Mouse (Mus musculus) embryonic facial prominence, embryonic 14.5 days (tissue): Measurements from ENCODE around the gene Nog. TPM values are rescaled to one million over a fixed set of nuclear protein-coding genes. Genes with fewer than 3 reads are reported as not detected.

Source experiments
- ATAC-seq: fragments of 200-750 bp; cut with Nextera tagmentation; 2 replicates; pipeline ENCODE4 v1.8.0; 2017; ENCODE audit warnings: low read depth, moderate number of reproducible peaks, moderate TSS enrichment
- DNase-seq: peaks from one replicate; pipeline ENCODE4 v3.0.0-alpha.2; 2015; ENCODE audit warnings: low spot score
- H3K27ac ChIP-seq: fragments of 300-500 bp; sonication (generic); replicated peaks from 2 replicates; pipeline ENCODE4 v1.5.1; 2014; ENCODE audit warnings: low read depth, mild to moderate bottlenecking, low read length, moderate library complexity
- H3K27me3 ChIP-seq: fragments of 300-500 bp; sonication (generic); replicated peaks from 2 replicates; pipeline ENCODE4 v1.6.1; 2014; ENCODE audit warnings: low read length; ENCODE audit not compliant: control insufficient read depth, insufficient read depth
- H3K36me3 ChIP-seq: fragments of 300-500 bp; sonication (generic); 2 replicates; pipeline ENCODE4 v1.6.1; 2014; ENCODE audit warnings: low read length, mixed read lengths; ENCODE audit not compliant: control insufficient read depth, insufficient read depth
- H3K4me1 ChIP-seq: fragments of 300-500 bp; sonication (generic); 2 replicates; pipeline ENCODE4 v1.6.1; 2014; ENCODE audit warnings: antibody characterized with exemption, low read length; ENCODE audit not compliant: control insufficient read depth, insufficient read depth
- H3K4me2 ChIP-seq: fragments of 300-500 bp; sonication (generic); 2 replicates; pipeline ENCODE4 v1.6.1; 2014; ENCODE audit warnings: low read depth, mild to moderate bottlenecking, low read length, moderate library complexity, mixed read lengths
- H3K4me3 ChIP-seq: fragments of 300-500 bp; sonication (generic); 2 replicates; pipeline ENCODE4 v1.5.1; 2014; ENCODE audit warnings: low read depth, mild to moderate bottlenecking, low read length
- H3K9ac ChIP-seq: fragments of 300-500 bp; sonication (generic); 2 replicates; pipeline ENCODE4 v1.6.1; 2014; ENCODE audit warnings: low read depth, mild to moderate bottlenecking, low read length, moderate library complexity, mixed read lengths
- H3K9me3 ChIP-seq: fragments of 300-500 bp; sonication (generic); 2 replicates; pipeline ENCODE4 v1.6.1; 2016; ENCODE audit warnings: low read length; ENCODE audit not compliant: control insufficient read depth
- WGBS: fragments of 180-500 bp; shearing (Covaris S2); extraction: QIAGEN DNeasy Blood & Tissue Kit; methylation state at CpG from one replicate; pipeline ENCODE4 v1.1.7; 2014; 5-methylcytosine and 5-hydroxymethylcytosine counted together
- polyA plus RNA-seq: library from polyadenylated mRNA; unstranded; fragments of >200 nt; fragmentation: Nextera tagmentation; extraction: Ambion mirVana; gene quantifications from 2 replicates; pipeline ENCODE4 v1.2.1, GENCODE M21; 2014

The Nog gene
- polyA plus RNA-seq, 1 experiment from 2014 or later = 4.2 TPM

- H3K27ac ChIP-seq = peak overlapping the region; percentile 71
- DNase-seq = peak; percentile 79
- H3K4me2 ChIP-seq = peak overlapping the region; percentile 90
- 1% methylated on average over 22 of the region's 36 CpGs for WGBS
- peaks cover 21% of the 10 kb centered on the region for H3K27me3 ChIP-seq
- peak overlapping the region; percentile 74 for H3K4me3 ChIP-seq
- H3K4me1 ChIP-seq = peaks cover 15% of the 10 kb centered on the region
- no peaks in the 10 kb centered on the region for H3K9me3 ChIP-seq
- peak overlapping the region; percentile 59 for H3K9ac ChIP-seq
- no peak for ATAC-seq
- no peaks in the 10 kb centered on the region for H3K36me3 ChIP-seq
Measured at GRCm38 (mm10) chr11:89299116-89299783, 2.9 kb downstream of the Nog start.

- peaks cover 21% of the 10 kb centered on the region for H3K27me3 ChIP-seq
- peak; percentile 94 for DNase-seq
- H3K9me3 ChIP-seq = no peaks in the 10 kb centered on the region
- peaks cover 15% of the 10 kb centered on the region for H3K4me1 ChIP-seq
- peak; percentile 64 for ATAC-seq
- H3K36me3 ChIP-seq = no peaks in the 10 kb centered on the region
- WGBS = under 1% methylated on average over 34 of the region's 51 CpGs
- H3K4me2 ChIP-seq = peak overlapping the region; percentile 90
- H3K4me3 ChIP-seq = peak overlapping the region; percentile 74
- H3K9ac ChIP-seq = peak overlapping the region; percentile 59
- H3K27ac ChIP-seq = peak overlapping the region; percentile 78
Measured at GRCm38 (mm10) chr11:89298285-89299010, 3.7 kb downstream of the Nog start.

GRCm38 (mm10) chr11:89297521-89297920, 4.6 kb downstream of the Nog start:
- Histone ChIP-seq H3K27me3 (peaks cover 21% of the 10 kb centered on the region), H3K4me1 (peaks cover 15% of the 10 kb centered on the region), H3K4me2 (peak overlapping the region; percentile 90), H3K4me3 (peak overlapping the region; percentile 74), H3K9ac (peak overlapping the region; percentile 59), H3K9me3 (no peaks in the 10 kb centered on the region), H3K36me3 (no peaks in the 10 kb centered on the region), H3K27ac (peak overlapping the region; percentile 78)
- 38% methylated on average over 5 of the region's 5 CpGs for WGBS
- peak; percentile 82 for DNase-seq
- ATAC-seq = no peak; the same call in 1 of the 2 replicates

GRCm38 (mm10) chr11:89269809-89270361, 32.2 kb downstream of the Nog start:
- Histone ChIP-seq H3K4me1 (peaks cover 3% of the 10 kb centered on the region; the same call in 1 of the 2 replicates), H3K36me3 (no peaks in the 10 kb centered on the region), H3K27ac (no peak overlapping the region), H3K4me3 (no peak overlapping the region), H3K4me2 (no peak overlapping the region), H3K9me3 (no peaks in the 10 kb centered on the region), H3K9ac (no peak overlapping the region), H3K27me3 (no peaks in the 10 kb centered on the region)
- peak; percentile 58 for DNase-seq
- 54% methylated on average over 13 of the region's 13 CpGs for WGBS
- no peak for ATAC-seq

GRCm38 (mm10) chr11:89267520-89267919, 34.6 kb downstream of the Nog start:
- no peak overlapping the region for H3K4me2 ChIP-seq
- H3K27me3 ChIP-seq = no peaks in the 10 kb centered on the region
- no peak for ATAC-seq
- no peak for DNase-seq
- H3K9me3 ChIP-seq = no peaks in the 10 kb centered on the region
- H3K4me1 ChIP-seq = peaks cover 3% of the 10 kb centered on the region; the same call in 1 of the 2 replicates
- WGBS = 97% methylated on average over 3 of the region's 3 CpGs
- no peak overlapping the region for H3K27ac ChIP-seq
- H3K9ac ChIP-seq = no peak overlapping the region
- H3K4me3 ChIP-seq = no peak overlapping the region
- H3K36me3 ChIP-seq = no peaks in the 10 kb centered on the region

GRCm38 (mm10) chr11:89265080-89265479, 37.1 kb downstream of the Nog start:
- 68% methylated on average over 4 of the region's 4 CpGs for WGBS
- no peak for ATAC-seq
- Histone ChIP-seq H3K36me3 (no peaks in the 10 kb centered on the region), H3K4me2 (no peak overlapping the region), H3K4me1 (no peaks in the 10 kb centered on the region; the same call in 1 of the 2 replicates), H3K27ac (no peak overlapping the region), H3K9ac (no peak overlapping the region), H3K9me3 (no peaks in the 10 kb centered on the region), H3K4me3 (no peak overlapping the region), H3K27me3 (no peaks in the 10 kb centered on the region)
- no peak for DNase-seq

- DNase-seq = no peak
- 73% methylated on average over 7 of the region's 7 CpGs for WGBS
Measured at GRCm38 (mm10) chr11:89259338-89259915, 42.7 kb downstream of the Nog start.

GRCm38 (mm10) chr11:89257893-89258292, 44.2 kb downstream of the Nog start:
- no peak for ATAC-seq
- no peak overlapping the region for H3K27ac ChIP-seq
- H3K4me3 ChIP-seq = no peak overlapping the region
- WGBS = 46% methylated on average over 2 of the region's 2 CpGs
- H3K4me1 ChIP-seq = no peaks in the 10 kb centered on the region
- no peaks in the 10 kb centered on the region for H3K27me3 ChIP-seq
- no peaks in the 10 kb centered on the region for H3K36me3 ChIP-seq
- no peaks in the 10 kb centered on the region for H3K9me3 ChIP-seq
- DNase-seq = no peak
- no peak overlapping the region for H3K4me2 ChIP-seq
- no peak overlapping the region for H3K9ac ChIP-seq

More at GRCm38 (mm10) chr11:89259338-89259915, 42.7 kb downstream of the Nog start:
- H3K9ac ChIP-seq = no peak overlapping the region
- no peak overlapping the region for H3K27ac ChIP-seq
- H3K4me2 ChIP-seq = no peak overlapping the region
- no peaks in the 10 kb centered on the region for H3K4me1 ChIP-seq
- no peak overlapping the region for H3K4me3 ChIP-seq
- ATAC-seq = no peak
- H3K27me3 ChIP-seq = no peaks in the 10 kb centered on the region
- no peaks in the 10 kb centered on the region for H3K9me3 ChIP-seq
- H3K36me3 ChIP-seq = no peaks in the 10 kb centered on the region
